Mouse (Mus musculus): Measurements from ENCODE around the gene Rab5c. TPM values are rescaled to one million over a fixed set of nuclear protein-coding genes. Genes with fewer than 3 reads are reported as not detected.

The Rab5c gene
- total and polyA plus RNA-seq, 3 experiments, result 121 to 156 (median 150) TPM

- Histone ChIP-seq H3K9me3 (replicated peaks; ENCODE audit: low read length) (no peaks in the 10 kb centered on the region), H3K4me3 (replicated peaks in 1 of 3; ENCODE audit: low read depth in 2 of 3, low read length in 2 of 3, poor library complexity in 1 of 3) (no peak overlapping the region), H3K4me1 (ENCODE audit: control insufficient read depth in 1 of 2, insufficient read depth in 2 of 2) (peaks cover 9 to 46% of the 10 kb centered on the region in 2 experiments), H3K27ac (ENCODE audit: insufficient read depth, low read depth) (no peak overlapping the region), H3K36me3 (replicated peaks in 1 of 2; ENCODE audit: control insufficient read depth in 1 of 2, insufficient read depth in 1 of 2, low read length in 1 of 2) (peaks cover 59 to 82% of the 10 kb centered on the region in 2 experiments), H3K79me2 (replicated peaks; ENCODE audit: control insufficient read depth, extremely low read depth, insufficient read depth, poor library complexity, severe bottlenecking) (peaks cover 4% of the 10 kb centered on the region; the same call in 1 of the 2 replicates), H3K27me3 (replicated peaks) (no peaks in the 10 kb centered on the region), H3K9ac (ENCODE audit: insufficient read depth, low read depth) (no peak overlapping the region), H3K4me2 (ENCODE audit: insufficient read depth, low read depth, poor library complexity, severe bottlenecking) (no peak overlapping the region)
- no peak for DNase-seq (ENCODE audit: extremely low read depth)
- dilution Hi-C loops (cut with MboI; ENCODE audit: extremely low pct_ligation_motif_present, extremely low pct_unique_long_range_greater_than_20kb, low sequenced_read_pairs), result no loop called here
- no peak for TF ChIP-seq ZMIZ1 (IDR thresholded peaks at IDR 0.05; ENCODE audit: low read depth, low read length)
- no peak for TF ChIP-seq MAZ (IDR thresholded peaks at IDR 0.05; ENCODE audit: low read depth, low read length)
- TF ChIP-seq NRF1 (IDR thresholded peaks at IDR 0.05; ENCODE audit: low read depth, low read length), result no peak
- TF ChIP-seq CHD1 (IDR thresholded peaks at IDR 0.05; ENCODE audit: low read depth, low read length), result no peak
- in situ Hi-C loops (cut with MboI; ENCODE audit: low pct_ligation_motif_present, low pct_unique_long_range_greater_than_20kb, low sequenced_read_pairs), result no loop called here
These were observed 27.5 kb downstream of the Rab5c start for GRCm38 (mm10) chr11:100710528-100710927.

- peaks cover 4% of the 10 kb centered on the region; the same call in 1 of the 2 replicates for H3K79me2 ChIP-seq (replicated peaks; ENCODE audit: control insufficient read depth, extremely low read depth, insufficient read depth, poor library complexity, severe bottlenecking)
- H3K9ac ChIP-seq (ENCODE audit: insufficient read depth, low read depth), result no peak overlapping the region
- H3K27me3 ChIP-seq (replicated peaks), result no peaks in the 10 kb centered on the region
- H3K27ac ChIP-seq (ENCODE audit: insufficient read depth, low read depth), result no peak overlapping the region
- H3K36me3 ChIP-seq (replicated peaks in 1 of 2; ENCODE audit: control insufficient read depth in 1 of 2, insufficient read depth in 1 of 2, low read length in 1 of 2), result peaks cover 61 to 82% of the 10 kb centered on the region in 2 experiments
- peaks cover 10 to 52% of the 10 kb centered on the region in 2 experiments for H3K4me1 ChIP-seq (ENCODE audit: control insufficient read depth in 1 of 2, insufficient read depth in 2 of 2)
- no peaks in the 10 kb centered on the region for H3K9me3 ChIP-seq (replicated peaks; ENCODE audit: low read length)
- in situ Hi-C loops (cut with MboI; ENCODE audit: low pct_ligation_motif_present, low pct_unique_long_range_greater_than_20kb, low sequenced_read_pairs) (loop anchor here (5.0 kb wide), 1 partner anchor 287 kb away; no protein-coding TSS in a partner anchor), dilution Hi-C loops (cut with MboI; ENCODE audit: extremely low pct_ligation_motif_present, extremely low pct_unique_long_range_greater_than_20kb, low sequenced_read_pairs) (no loop called here)
- TF ChIP-seq MAX (IDR thresholded peaks at IDR 0.05; ENCODE audit: low read length) (no peak), NRF1 (IDR thresholded peaks at IDR 0.05; ENCODE audit: low read depth, low read length) (no peak), TBP (conservative IDR thresholded peaks at IDR 0.05; ENCODE audit: low read depth, low read length) (no peak), HCFC1 (IDR thresholded peaks at IDR 0.05; ENCODE audit: low read depth, low read length) (no peak), MYC (IDR thresholded peaks at IDR 0.05; ENCODE audit: low read depth, low read length) (no peak), TCF12 (IDR thresholded peaks at IDR 0.05; ENCODE audit: low read depth, low read length) (no peak), MXI1 (IDR thresholded peaks at IDR 0.05; ENCODE audit: low read depth, low read length) (no peak), ZKSCAN1 (IDR thresholded peaks at IDR 0.05; ENCODE audit: borderline replicate concordance, low read depth, low read length) (no peak), KAT2A (IDR thresholded peaks at IDR 0.05; ENCODE audit: insufficient replicate concordance, low read length) (no peak), SIN3A (IDR thresholded peaks at IDR 0.05; ENCODE audit: low read length) (no peak), EP300 (IDR thresholded peaks at IDR 0.05; ENCODE audit: low read length) (no peak), USF2 (conservative IDR thresholded peaks at IDR 0.05; ENCODE audit: low read depth, low read length) (no peak), PAX5 (IDR thresholded peaks at IDR 0.05; ENCODE audit: low read length) (no peak), GABPA (IDR thresholded peaks at IDR 0.05; ENCODE audit: insufficient replicate concordance, low read depth, low read length) (no peak), ZNF384 (IDR thresholded peaks at IDR 0.05; ENCODE audit: low read depth, low read length) (no peak), USF1 (IDR thresholded peaks at IDR 0.05; ENCODE audit: low read depth, low read length) (no peak), POLR2AphosphoS2 (IDR thresholded peaks at IDR 0.05; ENCODE audit: low read depth, low read length) (no peak)
- DNase-seq (ENCODE audit: extremely low read depth), result no peak
- H3K4me2 ChIP-seq (ENCODE audit: insufficient read depth, low read depth, poor library complexity, severe bottlenecking), result no peak overlapping the region
- no peak overlapping the region for H3K4me3 ChIP-seq (replicated peaks in 1 of 3; ENCODE audit: low read depth in 2 of 3, low read length in 2 of 3, poor library complexity in 1 of 3)
These were observed 28.7 kb downstream of the Rab5c start for GRCm38 (mm10) chr11:100709201-100709810.
